Mouse (Mus musculus) cerebellum, adult 11 months (tissue): ENCODE data around the gene Abcc10.

Source experiments
- DNase-seq: peaks from one replicate; pipeline ENCODE4 v3.0.0; 2022

Gene Abcc10

GRCm38 (mm10) chr17:46284653-46285052 is 43.5 kb downstream of the Abcc10 start:
- no peak for DNase-seq

GRCm38 (mm10) chr17:46283911-46284310 is 44.2 kb downstream of the Abcc10 start:
- no peak for DNase-seq

- no peak for DNase-seq
Observed at GRCm38 (mm10) chr17:46283140-46283539, 45.0 kb downstream of the Abcc10 start.

GRCm38 (mm10) chr17:46282483-46283123 is 45.5 kb downstream of the Abcc10 start, which contains the start of gene Tjap1:
Gene Tjap1 (minus strand): TSS chr17:46283026.
- DNase-seq, result peak; percentile 76

- DNase-seq, result no peak
Observed at GRCm38 (mm10) chr17:46278011-46278765, 50.0 kb downstream of the Abcc10 start.

- DNase-seq, result no peak
Observed at GRCm38 (mm10) chr17:46277586-46277985, 50.6 kb downstream of the Abcc10 start.

- DNase-seq, result no peak
Observed at GRCm38 (mm10) chr17:46275506-46275905, 52.6 kb downstream of the Abcc10 start.

GRCm38 (mm10) chr17:46275034-46275433 is 53.1 kb downstream of the Abcc10 start:
- no peak for DNase-seq

- DNase-seq, result no peak
Observed at GRCm38 (mm10) chr17:46274465-46274864, 53.7 kb downstream of the Abcc10 start.

- no peak for DNase-seq
Observed at GRCm38 (mm10) chr17:46273803-46274236, 54.3 kb downstream of the Abcc10 start.

- no peak for DNase-seq
Observed at GRCm38 (mm10) chr17:46272675-46273074, 55.5 kb downstream of the Abcc10 start.

GRCm38 (mm10) chr17:46272058-46272457 is 56.1 kb downstream of the Abcc10 start:
- DNase-seq, result no peak

GRCm38 (mm10) chr17:46269771-46270534 is 58.2 kb downstream of the Abcc10 start:
- no peak for DNase-seq

GRCm38 (mm10) chr17:46268026-46268720 is 60.0 kb downstream of the Abcc10 start:
- DNase-seq, result no peak

GRCm38 (mm10) chr17:46267511-46267910 is 60.6 kb downstream of the Abcc10 start:
- DNase-seq, result no peak

GRCm38 (mm10) chr17:46266986-46267385 is 61.2 kb downstream of the Abcc10 start:
- no peak for DNase-seq

GRCm38 (mm10) chr17:46265918-46266618 is 62.1 kb downstream of the Abcc10 start:
- peak; percentile 82 for DNase-seq

- no peak for DNase-seq
Observed at GRCm38 (mm10) chr17:46265502-46265901, 62.6 kb downstream of the Abcc10 start.

- no peak for DNase-seq
Observed at GRCm38 (mm10) chr17:46262201-46262694, 65.9 kb downstream of the Abcc10 start.

GRCm38 (mm10) chr17:46259675-46260074 is 68.5 kb downstream of the Abcc10 start:
- DNase-seq, result no peak

- DNase-seq, result no peak
Observed at GRCm38 (mm10) chr17:46258279-46259053, 69.7 kb downstream of the Abcc10 start.
